Mouse (Mus musculus): Measurements from ENCODE around the gene Scfd2. TPM values are rescaled to one million over a fixed set of nuclear protein-coding genes. Genes with fewer than 3 reads are reported as not detected.
A peak's percentile ranks its signal among the peaks of the same experiment; 100 is the strongest.

Gene Scfd2
- polyA plus RNA-seq, 1 experiment from 2014 or later, result 17.7 TPM

- Histone ChIP-seq H3K27me3 (replicated peaks; ENCODE audit: control insufficient read depth, insufficient read depth, low read length) (no peaks in the 10 kb centered on the region), H3K4me2 (ENCODE audit: low read depth, low read length) (no peak overlapping the region), H3K4me3 (ENCODE audit: low read length) (no peak overlapping the region), H3K9ac (ENCODE audit: low read depth, low read length) (no peak overlapping the region), H3K9me3 (ENCODE audit: control insufficient read depth, low read length) (no peaks in the 10 kb centered on the region), H3K4me1 (ENCODE audit: control insufficient read depth, insufficient read depth, low read length) (no peaks in the 10 kb centered on the region), H3K27ac (ENCODE audit: low read length) (no peak overlapping the region), H3K36me3 (ENCODE audit: control insufficient read depth, insufficient read depth, low read length) (no peaks in the 10 kb centered on the region)
- no peak for ATAC-seq
- WGBS, result 94% methylated on average over 3 of the region's 3 CpGs
Observed at GRCm38 (mm10) chr5:74470819-74471218, 60.7 kb downstream of the Scfd2 start.

GRCm38 (mm10) chr5:74469620-74470019 is 61.9 kb downstream of the Scfd2 start:
- 45% methylated on average over 1 of the region's 1 CpGs for WGBS
- Histone ChIP-seq H3K4me3 (ENCODE audit: low read length) (no peak overlapping the region), H3K9ac (ENCODE audit: low read depth, low read length) (no peak overlapping the region), H3K4me1 (ENCODE audit: control insufficient read depth, insufficient read depth, low read length) (no peaks in the 10 kb centered on the region), H3K4me2 (ENCODE audit: low read depth, low read length) (no peak overlapping the region), H3K9me3 (ENCODE audit: control insufficient read depth, low read length) (no peaks in the 10 kb centered on the region), H3K36me3 (ENCODE audit: control insufficient read depth, insufficient read depth, low read length) (no peaks in the 10 kb centered on the region), H3K27me3 (replicated peaks; ENCODE audit: control insufficient read depth, insufficient read depth, low read length) (no peaks in the 10 kb centered on the region), H3K27ac (ENCODE audit: low read length) (no peak overlapping the region)
- ATAC-seq, result no peak

GRCm38 (mm10) chr5:74467753-74468152 is 63.8 kb downstream of the Scfd2 start:
- no peaks in the 10 kb centered on the region for H3K4me1 ChIP-seq (ENCODE audit: control insufficient read depth, insufficient read depth, low read length)
- no peak for ATAC-seq
- 68% methylated on average over 3 of the region's 3 CpGs for WGBS
- H3K9ac ChIP-seq (ENCODE audit: low read depth, low read length), result no peak overlapping the region
- no peaks in the 10 kb centered on the region for H3K36me3 ChIP-seq (ENCODE audit: control insufficient read depth, insufficient read depth, low read length)
- no peak overlapping the region for H3K4me3 ChIP-seq (ENCODE audit: low read length)
- no peaks in the 10 kb centered on the region for H3K9me3 ChIP-seq (ENCODE audit: control insufficient read depth, low read length)
- H3K27ac ChIP-seq (ENCODE audit: low read length), result no peak overlapping the region
- no peak overlapping the region for H3K4me2 ChIP-seq (ENCODE audit: low read depth, low read length)
- no peaks in the 10 kb centered on the region for H3K27me3 ChIP-seq (replicated peaks; ENCODE audit: control insufficient read depth, insufficient read depth, low read length)

GRCm38 (mm10) chr5:74456759-74457158 is 74.8 kb downstream of the Scfd2 start:
- Histone ChIP-seq H3K27ac (ENCODE audit: low read length) (no peak overlapping the region; the same call in 1 of the 2 replicates), H3K36me3 (ENCODE audit: control insufficient read depth, insufficient read depth, low read length) (no peaks in the 10 kb centered on the region), H3K9me3 (ENCODE audit: control insufficient read depth, low read length) (no peaks in the 10 kb centered on the region), H3K4me2 (ENCODE audit: low read depth, low read length) (no peak overlapping the region), H3K27me3 (replicated peaks; ENCODE audit: control insufficient read depth, insufficient read depth, low read length) (no peaks in the 10 kb centered on the region), H3K4me1 (ENCODE audit: control insufficient read depth, insufficient read depth, low read length) (no peaks in the 10 kb centered on the region), H3K4me3 (ENCODE audit: low read length) (no peak overlapping the region), H3K9ac (ENCODE audit: low read depth, low read length) (no peak overlapping the region)
- WGBS, result 41% methylated on average over 2 of the region's 2 CpGs
- ATAC-seq, result no peak

- Histone ChIP-seq H3K27me3 (replicated peaks; ENCODE audit: control insufficient read depth, insufficient read depth, low read length) (no peaks in the 10 kb centered on the region), H3K9ac (ENCODE audit: low read depth, low read length) (no peak overlapping the region), H3K36me3 (ENCODE audit: control insufficient read depth, insufficient read depth, low read length) (no peaks in the 10 kb centered on the region), H3K4me2 (ENCODE audit: low read depth, low read length) (no peak overlapping the region), H3K4me1 (ENCODE audit: control insufficient read depth, insufficient read depth, low read length) (0 out of 2 replicates have a peak, but pooled peaks cover 3% of the 10 kb centered on the region), H3K4me3 (ENCODE audit: low read length) (no peak overlapping the region), H3K27ac (ENCODE audit: low read length) (no peak overlapping the region), H3K9me3 (ENCODE audit: control insufficient read depth, low read length) (no peaks in the 10 kb centered on the region)
- 87% methylated on average over 6 of the region's 6 CpGs for WGBS
- peak; percentile 48; the same call in 1 of the 2 replicates for ATAC-seq
Observed at GRCm38 (mm10) chr5:74455510-74456269, 75.9 kb downstream of the Scfd2 start.

- Histone ChIP-seq H3K4me2 (ENCODE audit: low read depth, low read length) (no peak overlapping the region), H3K4me3 (ENCODE audit: low read length) (no peak overlapping the region), H3K27ac (ENCODE audit: low read length) (no peak overlapping the region), H3K27me3 (replicated peaks; ENCODE audit: control insufficient read depth, insufficient read depth, low read length) (no peaks in the 10 kb centered on the region), H3K9ac (ENCODE audit: low read depth, low read length) (no peak overlapping the region), H3K36me3 (ENCODE audit: control insufficient read depth, insufficient read depth, low read length) (no peaks in the 10 kb centered on the region), H3K9me3 (ENCODE audit: control insufficient read depth, low read length) (no peaks in the 10 kb centered on the region), H3K4me1 (ENCODE audit: control insufficient read depth, insufficient read depth, low read length) (0 out of 2 replicates have a peak, but pooled peaks cover 4% of the 10 kb centered on the region)
- 88% methylated on average over 9 of the region's 9 CpGs for WGBS
- no peak for ATAC-seq
Observed at GRCm38 (mm10) chr5:74455094-74455493, 76.5 kb downstream of the Scfd2 start.

GRCm38 (mm10) chr5:74450977-74451376 is 80.6 kb downstream of the Scfd2 start:
- H3K9me3 ChIP-seq (ENCODE audit: control insufficient read depth, low read length), result no peaks in the 10 kb centered on the region
- H3K27ac ChIP-seq (ENCODE audit: low read length), result no peak overlapping the region
- H3K9ac ChIP-seq (ENCODE audit: low read depth, low read length), result no peak overlapping the region
- no peaks in the 10 kb centered on the region for H3K36me3 ChIP-seq (ENCODE audit: control insufficient read depth, insufficient read depth, low read length)
- no peak overlapping the region for H3K4me3 ChIP-seq (ENCODE audit: low read length)
- no peak for ATAC-seq
- no peak overlapping the region for H3K4me2 ChIP-seq (ENCODE audit: low read depth, low read length)
- H3K4me1 ChIP-seq (ENCODE audit: control insufficient read depth, insufficient read depth, low read length), result 0 out of 2 replicates have a peak, but pooled peaks cover 4% of the 10 kb centered on the region
- no peaks in the 10 kb centered on the region for H3K27me3 ChIP-seq (replicated peaks; ENCODE audit: control insufficient read depth, insufficient read depth, low read length)
- WGBS, result 38% methylated on average over 5 of the region's 5 CpGs

GRCm38 (mm10) chr5:74447517-74448334 is 83.8 kb downstream of the Scfd2 start:
- Histone ChIP-seq H3K27me3 (replicated peaks; ENCODE audit: control insufficient read depth, insufficient read depth, low read length) (no peaks in the 10 kb centered on the region), H3K4me1 (ENCODE audit: control insufficient read depth, insufficient read depth, low read length) (0 out of 2 replicates have a peak, but pooled peaks cover 4% of the 10 kb centered on the region), H3K27ac (ENCODE audit: low read length) (no peak overlapping the region), H3K4me3 (ENCODE audit: low read length) (no peak overlapping the region), H3K36me3 (ENCODE audit: control insufficient read depth, insufficient read depth, low read length) (no peaks in the 10 kb centered on the region), H3K9ac (ENCODE audit: low read depth, low read length) (no peak overlapping the region), H3K9me3 (ENCODE audit: control insufficient read depth, low read length) (no peaks in the 10 kb centered on the region), H3K4me2 (ENCODE audit: low read depth, low read length) (no peak overlapping the region)
- ATAC-seq, result no peak
- 79% methylated on average over 10 of the region's 10 CpGs for whole genome bisulfite sequencing

- H3K9me3 ChIP-seq (ENCODE audit: control insufficient read depth, low read length), result no peaks in the 10 kb centered on the region
- H3K4me3 ChIP-seq (ENCODE audit: low read length), result no peak overlapping the region
- WGBS, result 65% methylated on average over 3 of the region's 3 CpGs
- no peak overlapping the region for H3K27ac ChIP-seq (ENCODE audit: low read length)
- H3K27me3 ChIP-seq (replicated peaks; ENCODE audit: control insufficient read depth, insufficient read depth, low read length), result no peaks in the 10 kb centered on the region
- no peak overlapping the region for H3K4me2 ChIP-seq (ENCODE audit: low read depth, low read length)
- ATAC-seq, result no peak
- H3K9ac ChIP-seq (ENCODE audit: low read depth, low read length), result no peak overlapping the region
- no peaks in the 10 kb centered on the region for H3K36me3 ChIP-seq (ENCODE audit: control insufficient read depth, insufficient read depth, low read length)
- 0 out of 2 replicates have a peak, but pooled peaks cover 3% of the 10 kb centered on the region for H3K4me1 ChIP-seq (ENCODE audit: control insufficient read depth, insufficient read depth, low read length)
Observed at GRCm38 (mm10) chr5:74445861-74446260, 85.7 kb downstream of the Scfd2 start.

Data from intestine, embryonic 16.5 days (tissue).